Mouse (Mus musculus) bone marrow, adult 2 months (tissue): Measurements from ENCODE around the gene Chst3.

ENCODE experiments used
- CTCF ChIP-seq: fragments of 200-500 bp; IDR thresholded peaks from 2 replicates; pipeline ENCODE4 v1.5.1; 2011; ENCODE audit warnings: low read length, control low read depth; ENCODE audit not compliant: control insufficient read depth, insufficient read depth
- POLR2A ChIP-seq: fragments of 200-500 bp; IDR thresholded peaks from 2 replicates; pipeline ENCODE4 v1.6.1; 2011; ENCODE audit warnings: low read depth, mild to moderate bottlenecking, control low read depth, low read length, borderline replicate concordance; ENCODE audit not compliant: control insufficient read depth

- TF ChIP-seq CTCF (no peak), POLR2A (no peak)
Measured at GRCm38 (mm10) chr10:60199378-60199777, 19.7 kb downstream of the Chst3 start.
